Mouse (Mus musculus) bone marrow, adult 2 months (tissue): ENCODE results near the gene Tyms.

Experiments
- CTCF ChIP-seq: fragments of 200-500 bp; IDR thresholded peaks from 2 replicates; pipeline ENCODE4 v1.5.1; 2011; ENCODE audit warnings: low read length, control low read depth; ENCODE audit not compliant: control insufficient read depth, insufficient read depth
- POLR2A ChIP-seq: fragments of 200-500 bp; IDR thresholded peaks from 2 replicates; pipeline ENCODE4 v1.6.1; 2011; ENCODE audit warnings: low read depth, mild to moderate bottlenecking, control low read depth, low read length, borderline replicate concordance; ENCODE audit not compliant: control insufficient read depth

GRCm38 (mm10) chr5:30104339-30104738 lies 30.9 kb upstream of the Tyms start:
- TF ChIP-seq POLR2A (no peak), CTCF (peak; percentile 47; the same call in 1 of the 2 replicates)
